Mouse (Mus musculus): ENCODE results near the gene Nkain2. TPM values are rescaled to one million over a fixed set of nuclear protein-coding genes. Genes with fewer than 3 reads are reported as not detected.
"Not testable (repeated sequence)": the region's sequence is repeated elsewhere in the genome, so short reads cannot be mapped to it uniquely, and the experiment has no call there.

Nkain2 gene
- polyA plus RNA-seq, 1 experiment from 2014 or later: 0.79 TPM

GRCm38 (mm10) chr10:31931961-31932360, 958.3 kb downstream of the Nkain2 start:
- Histone ChIP-seq H3K36me3 (ENCODE audit: control insufficient read depth, insufficient read depth, low read length) (no peaks in the 10 kb centered on the region), H3K4me3 (ENCODE audit: low read length) (no peak overlapping the region), H3K9ac (ENCODE audit: low read depth, low read length) (no peak overlapping the region), H3K27ac (ENCODE audit: low read depth, low read length) (no peak overlapping the region), H3K4me2 (replicated peaks; ENCODE audit: low read depth, low read length) (no peak overlapping the region), H3K27me3 (ENCODE audit: control insufficient read depth, insufficient read depth, low read length) (no peaks in the 10 kb centered on the region), H3K9me3 (ENCODE audit: control insufficient read depth, low read length) (no peaks in the 10 kb centered on the region), H3K4me1 (ENCODE audit: control insufficient read depth, insufficient read depth, low read length) (no peaks in the 10 kb centered on the region)
- 91% methylated on average over 2 of the region's 2 CpGs for WGBS
- no peak for ATAC-seq (ENCODE audit: low FRiP score, low TSS enrichment)

DNA sequence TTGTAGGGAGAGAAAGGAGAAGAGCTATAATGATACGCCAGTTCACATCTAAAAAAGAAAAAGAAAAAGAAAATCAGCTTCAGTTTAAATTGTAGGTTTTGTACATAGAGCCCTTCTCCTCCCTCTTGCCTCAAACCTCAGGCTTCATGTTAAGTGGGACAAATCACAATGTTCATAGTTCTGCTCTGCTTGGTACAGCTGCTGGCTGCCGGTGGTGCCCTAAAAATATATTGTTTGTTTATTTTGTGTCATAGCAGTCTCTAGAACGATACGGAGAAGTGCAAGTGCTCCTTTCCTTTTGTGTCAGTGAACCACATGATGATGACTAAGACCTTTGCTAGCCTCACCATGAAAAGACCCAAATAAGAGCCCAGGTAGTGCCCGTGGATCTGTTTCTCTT, 962.6 kb downstream of the Nkain2 start:
- WGBS: 65% methylated on average over 5 of the region's 5 CpGs
- Histone ChIP-seq H3K4me2 (replicated peaks; ENCODE audit: low read depth, low read length) (no peak overlapping the region), H3K9ac (ENCODE audit: low read depth, low read length) (no peak overlapping the region), H3K27ac (ENCODE audit: low read depth, low read length) (no peak overlapping the region), H3K4me3 (ENCODE audit: low read length) (no peak overlapping the region), H3K9me3 (ENCODE audit: control insufficient read depth, low read length) (no peaks in the 10 kb centered on the region), H3K36me3 (ENCODE audit: control insufficient read depth, insufficient read depth, low read length) (no peaks in the 10 kb centered on the region), H3K27me3 (ENCODE audit: control insufficient read depth, insufficient read depth, low read length) (no peaks in the 10 kb centered on the region), H3K4me1 (ENCODE audit: control insufficient read depth, insufficient read depth, low read length) (no peaks in the 10 kb centered on the region)
- ATAC-seq (ENCODE audit: low FRiP score, low TSS enrichment): no peak

GRCm38 (mm10) chr10:31920901-31921300, 969.4 kb downstream of the Nkain2 start:
- not testable (repeated sequence) for H3K9me3 ChIP-seq (ENCODE audit: control insufficient read depth, low read length); H3K4me3 ChIP-seq (ENCODE audit: low read length); H3K36me3 ChIP-seq (ENCODE audit: control insufficient read depth, insufficient read depth, low read length); H3K4me2 ChIP-seq (replicated peaks; ENCODE audit: low read depth, low read length); ATAC-seq (ENCODE audit: low FRiP score, low TSS enrichment); H3K4me1 ChIP-seq (ENCODE audit: control insufficient read depth, insufficient read depth, low read length); H3K27ac ChIP-seq (ENCODE audit: low read depth, low read length); H3K9ac ChIP-seq (ENCODE audit: low read depth, low read length); H3K27me3 ChIP-seq (ENCODE audit: control insufficient read depth, insufficient read depth, low read length)
- WGBS: 86% methylated on average over 3 of the region's 3 CpGs

GRCm38 (mm10) chr10:31907488-31907887, 982.8 kb downstream of the Nkain2 start:
- WGBS: 48% methylated on average over 3 of the region's 3 CpGs
- Histone ChIP-seq H3K27ac (ENCODE audit: low read depth, low read length) (no peak overlapping the region), H3K27me3 (ENCODE audit: control insufficient read depth, insufficient read depth, low read length) (no peaks in the 10 kb centered on the region), H3K9ac (ENCODE audit: low read depth, low read length) (no peak overlapping the region), H3K9me3 (ENCODE audit: control insufficient read depth, low read length) (no peaks in the 10 kb centered on the region), H3K4me1 (ENCODE audit: control insufficient read depth, insufficient read depth, low read length) (no peaks in the 10 kb centered on the region), H3K4me2 (replicated peaks; ENCODE audit: low read depth, low read length) (no peak overlapping the region), H3K4me3 (ENCODE audit: low read length) (no peak overlapping the region), H3K36me3 (ENCODE audit: control insufficient read depth, insufficient read depth, low read length) (no peaks in the 10 kb centered on the region)
- ATAC-seq (ENCODE audit: low FRiP score, low TSS enrichment): no peak

DNA sequence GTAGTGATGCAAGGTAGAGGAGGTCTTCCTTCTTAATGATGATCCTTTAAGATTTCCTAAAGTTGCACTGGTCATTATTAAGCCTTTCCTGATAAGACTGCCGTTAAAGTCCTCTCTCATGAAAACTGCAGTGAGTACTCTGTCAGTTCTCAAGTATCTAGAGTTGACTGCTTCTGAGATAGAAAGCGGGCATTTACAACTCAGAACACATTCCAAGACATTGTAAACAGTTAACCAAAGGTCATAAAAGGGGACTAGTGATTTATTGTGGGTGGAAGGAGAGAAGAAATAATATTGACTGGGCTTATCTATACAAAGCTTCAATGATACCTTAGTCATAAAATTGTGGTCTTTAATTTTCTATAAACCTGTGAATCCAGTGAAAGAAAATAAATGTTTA, 990.8 kb downstream of the Nkain2 start:
- Histone ChIP-seq H3K36me3 (ENCODE audit: control insufficient read depth, insufficient read depth, low read length) (no peaks in the 10 kb centered on the region), H3K27ac (ENCODE audit: low read depth, low read length) (no peak overlapping the region), H3K9me3 (ENCODE audit: control insufficient read depth, low read length) (no peaks in the 10 kb centered on the region), H3K4me3 (ENCODE audit: low read length) (no peak overlapping the region), H3K4me1 (ENCODE audit: control insufficient read depth, insufficient read depth, low read length) (no peaks in the 10 kb centered on the region), H3K9ac (ENCODE audit: low read depth, low read length) (no peak overlapping the region), H3K27me3 (ENCODE audit: control insufficient read depth, insufficient read depth, low read length) (no peaks in the 10 kb centered on the region), H3K4me2 (replicated peaks; ENCODE audit: low read depth, low read length) (no peak overlapping the region)
- ATAC-seq (ENCODE audit: low FRiP score, low TSS enrichment): no peak
- WGBS: 21% methylated on average over 2 of the region's 2 CpGs

DNA sequence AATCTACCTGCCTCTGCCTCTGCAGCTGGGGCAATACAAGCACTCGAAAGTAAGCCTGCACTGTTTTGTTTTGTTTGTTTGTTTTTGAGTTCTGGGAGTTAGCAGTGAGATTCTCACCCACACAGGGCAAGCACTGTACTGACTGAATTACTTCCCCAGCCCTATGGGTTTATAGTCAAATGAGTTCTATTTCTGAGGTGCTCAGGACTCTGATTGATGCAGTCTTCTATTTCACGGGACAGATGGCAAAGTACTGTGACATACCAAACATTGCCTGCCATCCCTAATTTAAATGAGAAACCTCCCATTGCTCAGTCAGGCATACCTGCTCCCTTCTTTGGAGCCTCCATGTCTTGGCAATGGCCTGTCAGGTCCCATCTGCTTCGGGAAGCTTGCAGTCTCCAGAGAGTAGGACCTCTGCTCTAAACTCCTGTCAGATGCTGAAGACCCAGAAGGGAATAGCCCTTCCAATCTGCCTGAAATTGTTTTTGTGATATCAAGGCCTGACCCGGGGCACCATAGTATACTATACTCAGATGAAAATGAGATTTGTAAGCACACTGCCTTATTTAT, 1016.9 kb downstream of the Nkain2 start:
- Histone ChIP-seq H3K36me3 (ENCODE audit: control insufficient read depth, insufficient read depth, low read length) (no peaks in the 10 kb centered on the region), H3K9me3 (ENCODE audit: control insufficient read depth, low read length) (no peaks in the 10 kb centered on the region), H3K4me2 (replicated peaks; ENCODE audit: low read depth, low read length) (no peak overlapping the region), H3K9ac (ENCODE audit: low read depth, low read length) (no peak overlapping the region), H3K4me1 (ENCODE audit: control insufficient read depth, insufficient read depth, low read length) (no peaks in the 10 kb centered on the region), H3K4me3 (ENCODE audit: low read length) (no peak overlapping the region), H3K27ac (ENCODE audit: low read depth, low read length) (no peak overlapping the region), H3K27me3 (ENCODE audit: control insufficient read depth, insufficient read depth, low read length) (no peaks in the 10 kb centered on the region)
- 52% methylated on average over 4 of the region's 4 CpGs for WGBS
- ATAC-seq (ENCODE audit: low FRiP score, low TSS enrichment): no peak

DNA sequence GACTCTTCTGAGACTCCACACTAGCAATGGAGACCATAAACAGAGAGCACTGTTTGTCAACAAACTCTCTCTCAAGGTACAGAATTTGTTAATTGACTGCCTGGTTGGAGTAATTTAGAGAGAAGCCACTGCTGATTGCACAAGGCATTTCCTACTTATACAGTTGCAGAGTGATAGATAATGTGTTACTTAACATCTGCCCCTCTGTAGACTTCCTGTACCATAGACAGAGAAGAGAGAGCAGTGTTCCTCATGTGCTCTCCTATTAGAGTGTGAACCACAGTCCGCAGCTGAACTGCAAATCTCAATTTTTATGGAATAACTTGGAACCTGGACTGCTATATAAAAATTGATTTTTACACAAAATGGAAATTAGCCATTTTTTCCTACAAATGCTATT, 1022.0 kb downstream of the Nkain2 start:
- Histone ChIP-seq H3K9me3 (ENCODE audit: control insufficient read depth, low read length) (no peaks in the 10 kb centered on the region), H3K27me3 (ENCODE audit: control insufficient read depth, insufficient read depth, low read length) (no peaks in the 10 kb centered on the region), H3K4me2 (replicated peaks; ENCODE audit: low read depth, low read length) (no peak overlapping the region), H3K4me3 (ENCODE audit: low read length) (no peak overlapping the region), H3K9ac (ENCODE audit: low read depth, low read length) (no peak overlapping the region), H3K27ac (ENCODE audit: low read depth, low read length) (no peak overlapping the region), H3K4me1 (ENCODE audit: control insufficient read depth, insufficient read depth, low read length) (no peaks in the 10 kb centered on the region), H3K36me3 (ENCODE audit: control insufficient read depth, insufficient read depth, low read length) (no peaks in the 10 kb centered on the region)
- WGBS: 88% methylated on average over 1 of the region's 1 CpGs
- ATAC-seq (ENCODE audit: low FRiP score, low TSS enrichment): no peak

- Histone ChIP-seq H3K4me3 (ENCODE audit: low read length) (no peak overlapping the region), H3K27ac (ENCODE audit: low read depth, low read length) (no peak overlapping the region), H3K9ac (ENCODE audit: low read depth, low read length) (no peak overlapping the region), H3K27me3 (ENCODE audit: control insufficient read depth, insufficient read depth, low read length) (no peaks in the 10 kb centered on the region), H3K36me3 (ENCODE audit: control insufficient read depth, insufficient read depth, low read length) (no peaks in the 10 kb centered on the region), H3K9me3 (ENCODE audit: control insufficient read depth, low read length) (no peaks in the 10 kb centered on the region), H3K4me1 (ENCODE audit: control insufficient read depth, insufficient read depth, low read length) (no peaks in the 10 kb centered on the region), H3K4me2 (replicated peaks; ENCODE audit: low read depth, low read length) (no peak overlapping the region)
- ATAC-seq (ENCODE audit: low FRiP score, low TSS enrichment): no peak
- WGBS: 71% methylated on average over 1 of the region's 1 CpGs
Measured at GRCm38 (mm10) chr10:31827041-31827440, 1063.2 kb downstream of the Nkain2 start.

- no peak overlapping the region for H3K4me3 ChIP-seq (ENCODE audit: low read length)
- WGBS: 75% methylated on average over 3 of the region's 3 CpGs
- no peak overlapping the region for H3K4me2 ChIP-seq (replicated peaks; ENCODE audit: low read depth, low read length)
- H3K4me1 ChIP-seq (ENCODE audit: control insufficient read depth, insufficient read depth, low read length): no peaks in the 10 kb centered on the region
- H3K27ac ChIP-seq (ENCODE audit: low read depth, low read length): no peak overlapping the region
- no peaks in the 10 kb centered on the region for H3K27me3 ChIP-seq (ENCODE audit: control insufficient read depth, insufficient read depth, low read length)
- no peaks in the 10 kb centered on the region for H3K9me3 ChIP-seq (ENCODE audit: control insufficient read depth, low read length)
- no peak for ATAC-seq (ENCODE audit: low FRiP score, low TSS enrichment)
- no peak overlapping the region for H3K9ac ChIP-seq (ENCODE audit: low read depth, low read length)
- H3K36me3 ChIP-seq (ENCODE audit: control insufficient read depth, insufficient read depth, low read length): no peaks in the 10 kb centered on the region
Measured at GRCm38 (mm10) chr10:31812543-31812942, 1077.7 kb downstream of the Nkain2 start.

Data from kidney, embryonic 14.5 days (tissue).